Mouse (Mus musculus): ENCODE measurements around the gene Mrpl12. TPM values are rescaled to one million over a fixed set of nuclear protein-coding genes. Genes with fewer than 3 reads are reported as not detected.

Gene Mrpl12
- total and polyA plus RNA-seq, 3 experiments: 63.2 to 514 (median 125) TPM

DNA sequence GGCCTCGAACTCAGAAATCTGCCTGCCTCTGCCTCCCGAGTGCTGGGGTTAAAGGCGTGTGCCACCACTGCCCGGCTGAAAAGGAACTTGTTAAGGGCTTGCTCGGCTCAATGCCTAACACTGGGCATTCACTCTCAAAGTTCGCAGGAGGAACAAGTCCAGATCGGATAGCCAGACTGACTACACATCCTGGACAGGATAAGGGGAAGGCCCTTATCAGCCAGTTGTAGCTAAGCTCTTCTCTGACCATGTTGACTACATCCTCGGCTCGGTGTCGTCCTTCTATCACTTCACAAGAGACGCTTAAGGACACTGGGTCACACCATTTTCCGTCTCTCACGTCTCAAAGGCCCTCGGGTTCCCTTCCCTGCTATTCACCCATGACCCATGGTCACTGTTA lies 27.0 kb upstream of the Mrpl12 start:
- H3K4me1 ChIP-seq (ENCODE audit: insufficient read depth, low read depth, low read length): peaks cover 41% of the 10 kb centered on the region
- peaks cover 68% of the 10 kb centered on the region for H3K36me3 ChIP-seq (replicated peaks)
- H3K4me3 ChIP-seq (ENCODE audit: low read depth, low read length): peak overlapping the region; percentile 92
- peak; percentile 21 for DNase-seq (ENCODE audit: low spot score)
- no peaks in the 10 kb centered on the region for H3K27me3 ChIP-seq (ENCODE audit: insufficient read depth, low read length)
- H3K9me3 ChIP-seq (replicated peaks): no peaks in the 10 kb centered on the region
- TF ChIP-seq GATA2 (IDR thresholded peaks at IDR 0.05; ENCODE audit: borderline replicate concordance, low read depth, low read length) (no peak), GATA1 (IDR thresholded peaks at IDR 0.05; ENCODE audit: borderline replicate concordance, low read length) (no peak), POLR2AphosphoS5 (IDR thresholded peaks at IDR 0.05; ENCODE audit: insufficient replicate concordance, low read depth, low read length) (no peak), TAL1 (conservative IDR thresholded peaks at IDR 0.05; ENCODE audit: low read depth, low read length) (no peak), CTCF (IDR thresholded peaks at IDR 0.05; ENCODE audit: low read depth, low read length) (no peak)
- no peak; the same call in 1 of the 2 replicates for ATAC-seq (ENCODE audit: extremely low read depth, insufficient number of reproducible peaks, low FRiP score, poor library complexity, severe bottlenecking)

DNA sequence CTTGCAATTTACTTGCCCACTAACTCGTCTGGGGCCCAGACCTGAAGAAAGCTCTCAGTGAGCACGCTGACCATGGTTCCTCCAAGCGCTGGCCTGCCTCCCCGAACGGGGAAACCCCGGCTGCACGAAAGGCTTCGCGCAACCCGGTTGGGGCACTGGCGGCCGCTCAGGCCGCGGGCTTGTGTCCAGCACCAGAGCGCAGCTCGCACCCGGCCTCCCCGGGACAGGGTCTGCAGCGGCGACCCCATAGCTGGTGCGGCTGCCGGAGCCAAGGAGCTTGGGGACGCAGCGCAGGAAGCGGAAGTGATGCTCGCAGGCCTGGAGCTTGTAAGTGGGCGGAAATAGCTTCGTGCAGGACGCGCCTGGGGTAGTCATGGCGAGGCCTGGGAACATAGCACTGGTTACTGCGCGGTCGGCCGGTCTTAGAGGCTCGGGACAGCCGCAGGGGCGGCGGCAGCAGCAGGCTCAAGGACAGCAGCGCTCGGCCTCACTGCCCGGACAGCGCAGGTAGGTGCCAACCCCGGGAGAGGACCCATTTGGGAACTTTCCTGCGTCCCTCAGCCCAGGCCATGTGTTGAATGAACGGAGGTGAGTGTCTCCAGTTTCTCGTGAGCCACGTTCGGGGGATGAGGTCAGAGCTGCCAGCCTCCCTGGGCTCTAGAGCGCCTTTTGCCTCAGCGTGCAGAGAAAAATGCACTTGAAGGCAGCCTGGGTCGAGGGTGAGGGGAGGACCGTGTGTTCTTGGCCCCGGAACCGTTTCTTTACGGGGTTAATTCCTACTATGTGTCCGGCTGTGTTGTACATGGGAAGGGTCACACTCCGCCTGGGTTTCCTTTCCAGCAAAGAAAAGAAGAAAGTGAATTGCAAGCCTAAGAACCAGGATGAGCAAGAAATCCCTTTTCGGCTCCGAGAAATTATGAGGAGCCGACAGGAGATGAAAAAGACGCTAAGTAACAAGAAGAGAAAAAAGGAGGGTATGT lies 26.4 kb upstream of the Mrpl12 start, which contains the start of the genes Oxld1 and Ccdc137:
TSS of gene Oxld1 (minus strand) at position 297 of the 980 bp plus-strand sequence.
TSS of gene Ccdc137 (plus strand) at position 344 of the 980 bp plus-strand sequence.
- Histone ChIP-seq H3K4me1 (ENCODE audit: insufficient read depth, low read depth, low read length) (peaks cover 43% of the 10 kb centered on the region), H3K36me3 (replicated peaks) (peaks cover 72% of the 10 kb centered on the region), H3K27me3 (ENCODE audit: insufficient read depth, low read length) (no peaks in the 10 kb centered on the region), H3K4me3 (ENCODE audit: low read depth, low read length) (peak within 1 kb of the TSS; percentile 92), H3K9me3 (replicated peaks) (no peaks in the 10 kb centered on the region)
- DNase-seq (ENCODE audit: low spot score) (peak; percentile 91), ATAC-seq (ENCODE audit: extremely low read depth, insufficient number of reproducible peaks, low FRiP score, poor library complexity, severe bottlenecking) (peak; percentile 71; the same call in 1 of the 2 replicates)
- TF ChIP-seq GATA2 (IDR thresholded peaks at IDR 0.05; ENCODE audit: borderline replicate concordance, low read depth, low read length): no peak

DNA sequence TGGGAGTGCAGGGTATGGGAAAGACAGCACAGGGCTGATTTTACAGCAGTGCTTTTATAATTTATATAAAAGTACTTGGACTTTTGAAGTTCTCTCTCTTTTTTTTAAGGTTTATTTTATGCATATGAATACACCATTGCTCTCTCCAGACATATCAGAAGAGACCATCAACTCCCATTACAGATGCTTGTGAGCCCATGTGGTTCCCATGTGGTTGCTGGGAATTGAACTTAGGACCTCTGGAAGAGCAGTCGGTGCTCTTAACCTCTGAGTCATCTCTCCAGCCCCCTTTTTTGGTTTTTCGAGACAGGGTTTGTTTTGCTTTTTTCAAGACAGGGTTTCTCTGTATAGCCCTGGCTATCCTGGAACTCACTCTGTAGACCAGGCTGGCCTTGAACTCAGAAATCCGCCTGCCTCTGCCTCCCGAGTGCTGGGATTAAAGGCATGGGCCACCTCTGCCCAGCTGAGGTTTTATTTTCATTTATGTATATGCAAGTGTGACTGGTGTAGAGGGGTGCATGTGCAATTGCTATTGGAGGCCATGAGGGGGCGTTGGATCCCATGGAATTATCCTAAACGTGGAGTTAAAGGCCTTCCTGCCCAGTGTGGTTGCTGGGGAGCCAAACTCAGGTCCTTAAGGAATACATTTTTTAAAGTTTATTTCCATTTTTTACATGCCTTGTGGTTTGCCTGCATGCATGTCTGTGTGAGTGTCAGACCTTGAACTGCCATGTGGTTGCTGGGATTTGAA lies 25.4 kb upstream of the Mrpl12 start:
- TF ChIP-seq CTCF (IDR thresholded peaks at IDR 0.05; ENCODE audit: low read depth, low read length) (peak; percentile 58), GATA1 (IDR thresholded peaks at IDR 0.05; ENCODE audit: borderline replicate concordance, low read length) (no peak), POLR2AphosphoS5 (IDR thresholded peaks at IDR 0.05; ENCODE audit: insufficient replicate concordance, low read depth, low read length) (no peak)
- Histone ChIP-seq H3K36me3 (replicated peaks) (peaks cover 74% of the 10 kb centered on the region), H3K4me1 (ENCODE audit: insufficient read depth, low read depth, low read length) (peaks cover 49% of the 10 kb centered on the region), H3K4me3 (ENCODE audit: low read depth, low read length) (peak overlapping the region; percentile 92), H3K27me3 (ENCODE audit: insufficient read depth, low read length) (no peaks in the 10 kb centered on the region), H3K9me3 (replicated peaks) (no peaks in the 10 kb centered on the region)
- ATAC-seq (ENCODE audit: extremely low read depth, insufficient number of reproducible peaks, low FRiP score, poor library complexity, severe bottlenecking) (no peak), DNase-seq (ENCODE audit: low spot score) (no peak)

DNA sequence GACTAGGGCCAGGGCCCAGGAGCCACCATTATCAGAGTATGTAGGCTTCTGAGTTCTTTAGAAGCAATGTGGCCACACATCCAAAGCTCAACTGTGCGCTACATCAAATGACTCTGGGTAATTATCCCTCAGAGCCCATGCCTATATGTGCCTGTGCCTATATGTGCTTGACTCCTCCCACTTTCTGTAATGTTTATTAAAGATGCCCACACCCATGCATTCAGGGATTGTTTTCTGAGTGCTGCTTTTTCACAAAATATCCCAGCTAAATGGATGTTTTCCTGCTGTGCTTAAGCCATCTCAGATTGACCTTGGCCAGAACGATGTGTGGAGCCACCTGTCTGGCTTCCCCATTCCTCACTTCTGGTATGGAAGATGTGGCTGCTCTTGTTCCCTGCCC lies 20.9 kb upstream of the Mrpl12 start:
- TF ChIP-seq GATA2 (IDR thresholded peaks at IDR 0.05; ENCODE audit: borderline replicate concordance, low read depth, low read length): no peak
- TF ChIP-seq GATA1 (IDR thresholded peaks at IDR 0.05; ENCODE audit: borderline replicate concordance, low read length): no peak
- no peak for TF ChIP-seq TAL1 (conservative IDR thresholded peaks at IDR 0.05; ENCODE audit: low read depth, low read length)
- no peak for TF ChIP-seq POLR2AphosphoS5 (IDR thresholded peaks at IDR 0.05; ENCODE audit: insufficient replicate concordance, low read depth, low read length)
- no peak for TF ChIP-seq CTCF (IDR thresholded peaks at IDR 0.05; ENCODE audit: low read depth, low read length)
- no peak for DNase-seq (ENCODE audit: low spot score)
- Histone ChIP-seq H3K36me3 (replicated peaks) (peaks cover 75% of the 10 kb centered on the region), H3K27me3 (ENCODE audit: insufficient read depth, low read length) (no peaks in the 10 kb centered on the region), H3K4me3 (ENCODE audit: low read depth, low read length) (no peak overlapping the region), H3K9me3 (replicated peaks) (no peaks in the 10 kb centered on the region), H3K4me1 (ENCODE audit: insufficient read depth, low read depth, low read length) (peaks cover 60% of the 10 kb centered on the region)
- no peak for ATAC-seq (ENCODE audit: extremely low read depth, insufficient number of reproducible peaks, low FRiP score, poor library complexity, severe bottlenecking)

DNA sequence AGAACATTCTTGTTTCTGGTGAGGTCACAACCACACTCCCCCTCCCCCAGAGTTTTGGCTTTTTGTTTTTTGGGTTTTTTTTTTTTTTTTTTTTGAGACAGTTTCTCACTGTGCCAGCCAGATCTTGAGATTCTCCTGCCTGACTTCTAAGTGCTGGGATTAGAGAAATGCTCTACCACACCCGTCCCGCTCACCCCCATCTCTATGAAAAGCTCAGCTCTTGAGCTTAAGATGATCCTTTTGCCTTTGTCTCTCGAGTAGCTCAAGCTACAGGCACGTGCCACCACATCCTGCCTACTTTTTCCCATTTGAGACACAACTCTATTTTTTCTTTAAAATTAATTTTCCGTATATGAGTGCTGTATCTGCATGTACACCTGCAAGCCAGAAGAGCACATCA lies 20.0 kb upstream of the Mrpl12 start:
- TF ChIP-seq TAL1 (conservative IDR thresholded peaks at IDR 0.05; ENCODE audit: low read depth, low read length): no peak
- TF ChIP-seq POLR2AphosphoS5 (IDR thresholded peaks at IDR 0.05; ENCODE audit: insufficient replicate concordance, low read depth, low read length): no peak
- TF ChIP-seq GATA2 (IDR thresholded peaks at IDR 0.05; ENCODE audit: borderline replicate concordance, low read depth, low read length): no peak
- no peak for TF ChIP-seq CTCF (IDR thresholded peaks at IDR 0.05; ENCODE audit: low read depth, low read length)
- TF ChIP-seq GATA1 (IDR thresholded peaks at IDR 0.05; ENCODE audit: borderline replicate concordance, low read length): no peak
- peaks cover 78% of the 10 kb centered on the region for H3K36me3 ChIP-seq (replicated peaks)
- H3K27me3 ChIP-seq (ENCODE audit: insufficient read depth, low read length): no peaks in the 10 kb centered on the region
- no peak for DNase-seq (ENCODE audit: low spot score)
- no peak overlapping the region for H3K4me3 ChIP-seq (ENCODE audit: low read depth, low read length)
- no peak for ATAC-seq (ENCODE audit: extremely low read depth, insufficient number of reproducible peaks, low FRiP score, poor library complexity, severe bottlenecking)
- H3K9me3 ChIP-seq (replicated peaks): no peaks in the 10 kb centered on the region
- peaks cover 61% of the 10 kb centered on the region for H3K4me1 ChIP-seq (ENCODE audit: insufficient read depth, low read depth, low read length)

DNA sequence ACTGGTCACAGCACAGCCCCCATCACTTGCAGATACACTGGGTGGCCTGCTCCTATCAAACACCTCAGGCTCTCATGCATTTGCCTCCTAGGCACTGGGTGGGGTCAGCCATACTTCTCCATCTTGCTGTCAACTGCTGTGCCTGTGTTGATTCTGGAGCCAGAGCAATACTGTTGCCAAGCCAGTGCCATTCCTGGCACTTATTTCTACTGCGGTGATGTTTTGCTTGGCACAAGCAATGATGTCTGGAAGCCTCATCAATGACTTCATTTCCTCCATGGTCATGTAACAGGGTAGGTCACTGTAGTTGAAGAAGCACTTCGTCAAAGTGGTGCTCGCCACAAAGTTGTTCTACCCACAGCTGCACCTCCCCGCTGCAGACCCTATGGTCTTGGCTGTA lies 18.9 kb upstream of the Mrpl12 start:
- Histone ChIP-seq H3K36me3 (replicated peaks) (peaks cover 79% of the 10 kb centered on the region), H3K4me3 (ENCODE audit: low read depth, low read length) (no peak overlapping the region), H3K4me1 (ENCODE audit: insufficient read depth, low read depth, low read length) (peaks cover 54% of the 10 kb centered on the region), H3K27me3 (ENCODE audit: insufficient read depth, low read length) (no peaks in the 10 kb centered on the region), H3K9me3 (replicated peaks) (no peaks in the 10 kb centered on the region)
- TF ChIP-seq POLR2AphosphoS5 (IDR thresholded peaks at IDR 0.05; ENCODE audit: insufficient replicate concordance, low read depth, low read length) (no peak), GATA2 (IDR thresholded peaks at IDR 0.05; ENCODE audit: borderline replicate concordance, low read depth, low read length) (no peak), GATA1 (IDR thresholded peaks at IDR 0.05; ENCODE audit: borderline replicate concordance, low read length) (no peak), CTCF (IDR thresholded peaks at IDR 0.05; ENCODE audit: low read depth, low read length) (no peak), TAL1 (conservative IDR thresholded peaks at IDR 0.05; ENCODE audit: low read depth, low read length) (no peak)
- no peak for DNase-seq (ENCODE audit: low spot score)
- no peak for ATAC-seq (ENCODE audit: extremely low read depth, insufficient number of reproducible peaks, low FRiP score, poor library complexity, severe bottlenecking)

Data from G1E (cell line).